Mouse (Mus musculus) MEL-GATA-1-ER (cell line): ENCODE measurements around the gene Dbf4.

Source experiments
- DNase-seq: peaks from one replicate; pipeline ENCODE4 v3.0.0-alpha.2; 2012; ENCODE audit warnings: low read depth; ENCODE audit errors: extremely low read depth

Gene Dbf4

GRCm38 (mm10) chr5:8366771-8367613 lies 55.5 kb downstream of the Dbf4 start:
- DNase-seq = no peak

GRCm38 (mm10) chr5:8362361-8362760 lies 60.2 kb downstream of the Dbf4 start:
- no peak for DNase-seq

GRCm38 (mm10) chr5:8357677-8358076 lies 64.8 kb downstream of the Dbf4 start:
- no peak for DNase-seq

- no peak for DNase-seq
Measured at GRCm38 (mm10) chr5:8356885-8357651, 65.4 kb downstream of the Dbf4 start.

GRCm38 (mm10) chr5:8356326-8356725 lies 66.2 kb downstream of the Dbf4 start:
- no peak for DNase-seq

- no peak for DNase-seq
Measured at GRCm38 (mm10) chr5:8349557-8349956, 73.0 kb downstream of the Dbf4 start.
